Mouse (Mus musculus) embryonic facial prominence, embryonic 10.5 days (tissue): ENCODE data around the gene Rdh16f2. TPM values are rescaled to one million over a fixed set of nuclear protein-coding genes. Genes with fewer than 3 reads are reported as not detected.
"Not testable (repeated sequence)": the region's sequence is repeated elsewhere in the genome, so short reads cannot be mapped to it uniquely, and the experiment has no call there.

Experiments used
- DNase-seq: peaks from one replicate; pipeline ENCODE4 v3.0.0-alpha.2; 2017; ENCODE audit warnings: low spot score
- H3K27ac ChIP-seq: fragments of 300-500 bp; sonication (generic); replicated peaks from 2 replicates; pipeline ENCODE4 v1.5.1; 2016; ENCODE audit warnings: mild to moderate bottlenecking
- H3K27me3 ChIP-seq: fragments of 300-500 bp; sonication (generic); replicated peaks from 2 replicates; pipeline ENCODE4 v1.6.1; 2016; ENCODE audit warnings: low read depth, mild to moderate bottlenecking; ENCODE audit not compliant: poor library complexity, severe bottlenecking
- H3K36me3 ChIP-seq: fragments of 300-500 bp; sonication (generic); replicated peaks from 2 replicates; pipeline ENCODE4 v1.6.1; 2016; ENCODE audit warnings: mild to moderate bottlenecking, moderate library complexity
- H3K4me1 ChIP-seq: fragments of 300-500 bp; sonication (generic); 2 replicates; pipeline ENCODE4 v1.6.1; 2016
- H3K4me3 ChIP-seq: fragments of 300-500 bp; sonication (generic); 2 replicates; pipeline ENCODE4 v1.5.1; 2016; ENCODE audit warnings: mild to moderate bottlenecking, moderate library complexity
- H3K9me3 ChIP-seq: fragments of 300-500 bp; sonication (generic); 2 replicates; pipeline ENCODE4 v1.6.1; 2016; ENCODE audit warnings: mild to moderate bottlenecking
- WGBS: fragments of 180-500 bp; shearing (Covaris S2); methylation state at CpG from one replicate; pipeline ENCODE4 v1.1.7; 2016; 5-methylcytosine and 5-hydroxymethylcytosine counted together
- polyA plus RNA-seq: library from polyadenylated mRNA; unstranded; fragments of >200 nt; fragmentation: Nextera tagmentation; extraction: Ambion mirVana; gene quantifications from 2 replicates; pipeline ENCODE4 v1.2.1, GENCODE M21; 2016

Rdh16f2 gene
- polyA plus RNA-seq, 1 experiment from 2014 or later = not detected

GRCm38 (mm10) chr10:127864931-127865330 lies 1.3 kb upstream of the Rdh16f2 start:
- H3K27me3 ChIP-seq = no peaks in the 10 kb centered on the region
- no peaks in the 10 kb centered on the region for H3K4me1 ChIP-seq
- H3K36me3 ChIP-seq = no peaks in the 10 kb centered on the region
- no peaks in the 10 kb centered on the region; the same call in 1 of the 2 replicates for H3K9me3 ChIP-seq
- no peak overlapping the region for H3K27ac ChIP-seq
- no peak overlapping the region for H3K4me3 ChIP-seq
- no peak for DNase-seq

DNA sequence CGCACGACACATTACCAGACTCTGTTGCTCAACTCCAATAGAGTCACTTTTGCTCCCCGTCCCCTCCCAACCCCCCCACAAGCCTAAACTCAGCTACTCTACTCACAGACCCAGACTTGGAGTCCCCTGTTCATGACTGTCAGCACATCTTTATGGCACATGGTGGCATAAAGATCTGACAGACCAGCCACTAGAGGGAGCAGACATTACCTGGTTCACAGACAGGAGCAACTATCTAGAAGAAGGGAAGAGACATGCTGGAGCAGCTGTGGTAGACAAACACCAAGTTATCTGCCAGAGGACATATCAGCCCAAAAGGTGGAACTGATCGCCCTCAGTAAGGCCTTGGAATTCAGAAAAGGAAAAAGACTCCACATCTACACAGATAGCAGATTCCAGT lies 6.2 kb downstream of the Rdh16f2 start:
- no peak overlapping the region for H3K4me3 ChIP-seq
- WGBS = 70% methylated on average over 4 of the region's 4 CpGs
- no peaks in the 10 kb centered on the region for H3K4me1 ChIP-seq
- no peak for DNase-seq
- H3K27me3 ChIP-seq = no peaks in the 10 kb centered on the region
- no peak overlapping the region for H3K27ac ChIP-seq
- H3K9me3 ChIP-seq = peaks cover 3% of the 10 kb centered on the region; the same call in 1 of the 2 replicates
- no peaks in the 10 kb centered on the region for H3K36me3 ChIP-seq

DNA sequence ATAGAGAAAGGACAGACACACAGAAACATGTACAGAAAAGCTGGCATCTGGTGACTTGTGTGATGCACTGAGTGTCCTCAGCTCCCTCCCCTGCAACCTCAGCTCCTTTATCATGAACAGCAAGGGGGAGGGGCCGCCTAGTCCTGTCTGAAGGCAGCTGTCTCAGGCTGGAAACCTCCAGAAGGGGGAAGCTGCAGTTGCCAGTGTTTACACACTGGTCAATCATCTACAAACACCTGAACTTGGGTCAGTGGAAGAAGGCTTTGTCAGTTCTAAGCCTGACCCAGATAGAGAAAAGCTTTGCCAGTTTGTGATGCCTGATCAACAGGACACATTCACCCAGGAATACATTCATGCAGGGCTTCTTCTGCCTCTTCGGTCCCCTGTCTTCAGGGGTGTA lies 11.4 kb downstream of the Rdh16f2 start:
- Histone ChIP-seq H3K36me3 (no peaks in the 10 kb centered on the region), H3K27me3 (no peaks in the 10 kb centered on the region), H3K9me3 (no peaks in the 10 kb centered on the region), H3K4me1 (no peaks in the 10 kb centered on the region), H3K27ac (no peak overlapping the region), H3K4me3 (no peak overlapping the region)
- DNase-seq = no peak
- 64% methylated on average over 2 of the region's 2 CpGs for WGBS

DNA sequence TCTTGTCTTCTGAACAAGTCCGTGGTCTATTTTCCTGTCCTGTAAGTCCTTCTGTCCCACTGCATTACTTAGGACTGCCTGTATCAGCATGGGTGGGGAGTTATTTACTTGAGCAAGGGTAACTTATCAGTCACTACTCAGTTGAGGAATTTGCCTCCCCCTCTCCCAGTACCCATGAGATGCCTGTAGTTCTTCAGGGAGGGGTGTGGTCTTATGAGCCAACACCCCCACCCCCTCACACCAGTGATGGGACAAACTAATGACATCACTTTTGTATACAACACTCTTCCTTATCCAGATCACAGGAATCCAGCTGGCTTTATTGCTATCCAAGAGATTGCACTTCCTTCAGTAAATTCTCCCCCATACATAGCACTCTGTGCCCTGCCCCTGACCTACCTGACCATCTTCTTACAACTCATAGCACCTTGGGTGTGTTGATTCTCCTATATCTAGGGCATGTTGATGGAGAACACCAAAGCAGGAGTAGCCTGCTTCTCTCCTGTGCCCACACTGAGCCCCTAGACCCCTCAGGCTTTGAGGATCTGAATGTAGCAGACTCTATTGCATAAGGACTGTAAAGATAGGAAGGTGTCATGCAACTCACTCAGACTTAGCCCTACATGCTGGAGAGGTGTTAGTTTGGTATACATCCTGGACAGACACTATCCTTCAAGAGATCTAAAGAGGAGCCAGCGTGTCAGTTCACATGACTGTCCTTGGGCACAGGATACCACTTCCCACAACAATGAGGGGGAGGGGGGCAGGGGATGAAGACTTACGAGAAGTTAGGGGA lies 12.2 kb downstream of the Rdh16f2 start:
- no peak for DNase-seq
- Histone ChIP-seq H3K4me1 (no peaks in the 10 kb centered on the region), H3K4me3 (no peak overlapping the region), H3K27me3 (no peaks in the 10 kb centered on the region), H3K27ac (no peak overlapping the region), H3K36me3 (no peaks in the 10 kb centered on the region), H3K9me3 (no peaks in the 10 kb centered on the region)
- WGBS = 78% methylated on average over 3 of the region's 3 CpGs

DNA sequence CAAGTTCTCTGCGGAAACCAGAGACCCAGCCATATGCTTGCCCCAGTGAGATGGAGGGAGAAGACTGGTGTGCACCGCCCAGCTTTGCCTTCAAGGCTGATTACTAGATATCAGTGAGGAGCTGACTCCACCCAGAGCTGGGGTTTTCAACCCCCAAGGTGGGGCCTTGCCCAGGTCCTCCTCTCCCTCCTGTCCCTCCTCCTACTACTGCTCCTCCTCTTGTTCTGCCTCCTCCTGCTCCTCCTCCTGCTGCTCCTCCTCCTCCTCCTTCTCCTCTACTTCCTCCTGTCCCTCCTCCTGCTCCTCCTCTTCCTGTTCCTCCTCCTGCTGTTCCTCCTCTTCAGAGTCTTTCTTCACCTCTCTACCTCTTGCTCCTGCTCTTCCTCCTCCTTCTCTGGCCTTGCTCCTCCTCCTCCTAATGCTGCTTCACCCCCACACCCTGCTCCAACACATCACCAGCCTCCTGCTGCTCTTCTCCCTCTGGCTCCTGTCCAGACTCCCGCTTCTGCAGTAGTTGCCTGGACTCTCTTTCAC lies 12.9 kb downstream of the Rdh16f2 start:
- no peak overlapping the region for H3K4me3 ChIP-seq
- H3K4me1 ChIP-seq = no peaks in the 10 kb centered on the region
- H3K9me3 ChIP-seq = no peaks in the 10 kb centered on the region
- WGBS = 89% methylated on average over 3 of the region's 3 CpGs
- DNase-seq = no peak
- H3K27ac ChIP-seq = no peak overlapping the region
- no peaks in the 10 kb centered on the region for H3K36me3 ChIP-seq
- H3K27me3 ChIP-seq = no peaks in the 10 kb centered on the region

DNA sequence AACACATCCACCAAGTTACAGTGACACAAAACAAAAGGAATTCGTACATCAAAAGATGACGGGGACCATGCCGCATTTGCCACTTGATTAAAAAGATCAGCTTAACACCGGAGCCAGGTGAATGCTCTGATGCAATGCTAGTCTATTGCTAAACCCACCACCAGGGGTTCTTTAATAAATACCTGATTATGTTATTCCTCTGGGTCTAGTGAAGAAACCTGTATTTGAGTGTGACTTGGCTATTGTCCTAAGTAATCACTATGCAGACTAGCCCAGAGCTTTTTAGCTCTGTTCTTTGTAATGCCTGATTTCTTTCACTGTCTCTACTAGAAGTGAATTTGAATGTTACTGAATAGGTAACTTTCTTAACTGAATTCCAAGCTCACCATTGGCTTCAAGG lies 14.8 kb downstream of the Rdh16f2 start:
- 87% methylated on average over 4 of the region's 4 CpGs for WGBS
- Histone ChIP-seq H3K4me3 (no peak overlapping the region), H3K9me3 (no peaks in the 10 kb centered on the region), H3K36me3 (no peaks in the 10 kb centered on the region), H3K4me1 (no peaks in the 10 kb centered on the region), H3K27ac (no peak overlapping the region), H3K27me3 (no peaks in the 10 kb centered on the region)
- DNase-seq = no peak

GRCm38 (mm10) chr10:127886551-127886950 lies 20.3 kb downstream of the Rdh16f2 start:
- H3K27me3 ChIP-seq = no peaks in the 10 kb centered on the region
- peaks cover 7% of the 10 kb centered on the region for H3K4me1 ChIP-seq
- no peak overlapping the region for H3K27ac ChIP-seq
- H3K9me3 ChIP-seq = no peaks in the 10 kb centered on the region
- no peak overlapping the region for H3K4me3 ChIP-seq
- DNase-seq = no peak
- whole genome bisulfite sequencing = 84% methylated on average over 1 of the region's 1 CpGs
- H3K36me3 ChIP-seq = no peaks in the 10 kb centered on the region

DNA sequence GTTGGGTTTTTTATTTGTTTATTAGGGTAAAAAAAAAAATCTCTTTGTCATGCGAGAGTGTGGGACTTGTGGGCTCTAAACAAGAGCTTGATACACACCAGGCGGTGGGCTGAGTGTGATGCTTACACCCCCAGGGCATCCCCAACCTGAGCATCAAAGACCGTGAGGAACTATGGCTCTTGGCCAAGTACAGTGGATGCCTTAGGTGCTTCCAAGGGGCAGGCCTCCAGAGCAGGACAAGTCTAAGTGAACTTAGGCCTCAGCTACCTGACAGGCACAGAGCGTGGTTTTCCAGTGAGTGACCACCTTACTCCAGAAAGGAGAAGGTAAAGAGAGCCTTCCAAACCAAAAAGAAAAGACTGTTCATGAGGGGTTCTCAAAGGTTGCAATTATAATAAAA lies 20.7 kb downstream of the Rdh16f2 start:
- no peak for DNase-seq
- WGBS = 81% methylated on average over 4 of the region's 4 CpGs
- Histone ChIP-seq H3K36me3 (no peaks in the 10 kb centered on the region), H3K27ac (no peak overlapping the region), H3K4me1 (peaks cover 7% of the 10 kb centered on the region), H3K4me3 (no peak overlapping the region), H3K27me3 (no peaks in the 10 kb centered on the region), H3K9me3 (no peaks in the 10 kb centered on the region)

DNA sequence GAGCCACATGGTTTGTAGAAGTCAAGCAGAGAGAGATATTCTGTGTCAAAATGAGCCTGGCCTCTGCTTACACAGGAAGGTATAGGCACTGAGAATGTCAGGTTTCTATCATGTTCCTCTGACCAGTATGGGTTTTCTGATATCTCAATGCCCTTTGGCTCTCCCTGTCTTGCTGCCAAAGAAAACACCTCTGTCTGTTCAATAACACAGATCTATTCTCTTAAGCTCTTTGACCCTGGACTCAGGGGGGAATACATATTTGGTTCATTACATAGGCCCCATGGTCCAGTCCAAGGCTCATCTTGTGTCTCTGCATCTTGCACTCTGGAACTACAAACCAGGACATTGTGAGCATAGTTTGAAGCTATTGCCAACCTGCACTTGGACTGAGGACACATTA lies 22.3 kb downstream of the Rdh16f2 start, which contains the start of gene Rdh7:
TSS of gene Rdh7 (minus strand) at position 213 of the 400 bp plus-strand sequence.
- Histone ChIP-seq H3K27me3 (no peaks in the 10 kb centered on the region), H3K27ac (no peak within 1 kb of the TSS), H3K9me3 (no peaks in the 10 kb centered on the region), H3K36me3 (no peaks in the 10 kb centered on the region), H3K4me1 (peaks cover 7% of the 10 kb centered on the region), H3K4me3 (no peak within 1 kb of the TSS)
- no peak for DNase-seq

- 90% methylated on average over 1 of the region's 1 CpGs for WGBS
- H3K27me3 ChIP-seq = no peaks in the 10 kb centered on the region
- H3K9me3 ChIP-seq = no peaks in the 10 kb centered on the region
- H3K27ac ChIP-seq = no peak overlapping the region
- H3K36me3 ChIP-seq = no peaks in the 10 kb centered on the region
- peaks cover 7% of the 10 kb centered on the region for H3K4me1 ChIP-seq
- no peak overlapping the region for H3K4me3 ChIP-seq
- DNase-seq = no peak
Observed at GRCm38 (mm10) chr10:127891481-127891880, 25.2 kb downstream of the Rdh16f2 start.

DNA sequence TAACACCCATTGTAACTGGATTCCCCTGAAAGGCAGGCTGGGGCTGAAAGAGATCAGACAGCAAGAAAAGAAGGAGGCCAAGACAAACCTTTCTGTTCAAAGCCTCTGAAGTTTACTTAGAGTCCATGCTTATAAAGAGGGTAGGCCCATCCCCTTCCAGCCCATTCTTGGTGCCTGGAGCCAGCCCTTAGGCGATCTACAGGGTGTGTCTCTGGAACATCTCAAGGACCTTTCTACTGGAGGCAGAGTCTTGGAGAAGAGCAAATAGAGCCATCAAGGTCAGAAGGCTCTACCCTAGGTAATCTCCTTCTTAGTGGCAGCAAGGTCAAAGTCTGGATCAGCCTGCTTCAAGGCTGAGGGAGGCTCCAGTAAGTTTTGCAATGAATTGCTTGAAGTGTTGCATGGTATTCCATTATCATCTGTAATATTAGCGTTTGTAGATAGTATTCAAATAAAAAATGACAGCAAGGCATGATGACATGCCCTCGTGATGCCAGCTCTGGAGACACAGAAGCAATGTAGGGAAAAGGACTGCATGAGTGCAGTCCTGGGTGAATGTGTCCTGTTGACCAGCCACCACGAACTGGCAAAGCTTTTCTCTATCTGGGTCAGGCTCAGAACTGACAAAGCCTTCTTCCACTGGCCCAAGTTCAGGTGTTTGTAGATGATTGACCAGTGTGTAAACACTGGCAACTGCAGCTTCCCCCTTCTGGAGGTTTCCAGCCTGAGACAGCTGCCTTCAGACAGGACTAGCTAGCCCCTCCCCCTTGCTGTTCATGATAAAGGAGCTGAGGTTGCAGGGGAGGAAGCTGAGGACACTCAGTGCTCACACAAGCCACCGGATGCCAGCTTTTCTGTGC lies 27.1 kb downstream of the Rdh16f2 start:
- H3K4me1 ChIP-seq, H3K27me3 ChIP-seq, H3K36me3 ChIP-seq, DNase-seq, H3K4me3 ChIP-seq, H3K9me3 ChIP-seq, H3K27ac ChIP-seq: not testable (repeated sequence)
- WGBS = 71% methylated on average over 5 of the region's 5 CpGs

DNA sequence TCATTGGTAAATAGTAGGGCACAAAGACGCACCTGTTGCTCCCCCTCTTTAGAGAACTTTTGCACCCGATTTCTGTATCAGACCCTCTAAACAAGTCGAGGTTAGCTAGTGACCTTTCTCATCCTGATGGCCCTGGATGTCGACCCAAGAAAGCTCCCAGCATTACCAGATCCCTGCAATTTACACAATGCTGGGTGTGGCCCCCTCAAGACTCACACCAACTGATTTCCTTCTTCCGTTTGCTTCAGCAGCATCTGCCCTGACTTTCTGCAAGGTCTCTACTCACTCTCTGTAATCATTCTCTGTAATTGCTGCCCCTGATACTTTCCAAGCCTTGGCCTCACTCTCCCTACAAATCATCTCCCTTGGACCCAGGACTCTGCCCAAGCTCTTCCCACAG lies 30.4 kb downstream of the Rdh16f2 start:
- no peak for DNase-seq
- Histone ChIP-seq H3K9me3 (no peaks in the 10 kb centered on the region), H3K4me1 (no peaks in the 10 kb centered on the region; the same call in 1 of the 2 replicates), H3K36me3 (no peaks in the 10 kb centered on the region), H3K4me3 (no peak overlapping the region), H3K27me3 (no peaks in the 10 kb centered on the region), H3K27ac (no peak overlapping the region)
- 69% methylated on average over 5 of the region's 5 CpGs for WGBS
